Mouse (Mus musculus): ENCODE data around the gene 1700009N14Rik.

- TF ChIP-seq NELFE (IDR thresholded peaks at IDR 0.05; ENCODE audit: low read depth, low read length) (no peak), CTCF (IDR thresholded peaks at IDR 0.05 in 2 of 3, conservative IDR thresholded peaks at IDR 0.05 in 1 of 3; ENCODE audit: control insufficient read depth in 1 of 3, insufficient read depth in 1 of 3, low read depth in 2 of 3, low read length in 3 of 3, poor library complexity in 1 of 3, severe bottlenecking in 1 of 3) (no peak), RAD21 (IDR thresholded peaks at IDR 0.05; ENCODE audit: low read depth, low read length) (no peak), POLR2A (IDR thresholded peaks at IDR 0.05; ENCODE audit: control insufficient read depth in 1 of 2, insufficient read depth in 1 of 2, low read depth in 1 of 2, low read length in 2 of 2, poor library complexity in 1 of 2) (no peak), ZNF384 (IDR thresholded peaks at IDR 0.05; ENCODE audit: low read depth, low read length) (no peak), TAL1 (IDR thresholded peaks at IDR 0.05; ENCODE audit: low read length) (no peak), USF2 (IDR thresholded peaks at IDR 0.05; ENCODE audit: borderline replicate concordance in 1 of 2, insufficient read depth in 1 of 2, low read depth in 1 of 2, low read length in 2 of 2) (no peak), POLR2AphosphoS5 (IDR thresholded peaks at IDR 0.05; ENCODE audit: borderline replicate concordance, low read depth, low read length) (no peak), USF1 (IDR thresholded peaks at IDR 0.05; ENCODE audit: low read depth, low read length) (no peak), GATA1 (IDR thresholded peaks at IDR 0.05; ENCODE audit: low read depth, low read length) (no peak), ZMIZ1 (IDR thresholded peaks at IDR 0.05; ENCODE audit: low read depth, low read length) (no peak)
Measured at GRCm38 (mm10) chr4:39437870-39438367, 12.2 kb upstream of the 1700009N14Rik start.

Data from MEL (cell line).